In genomic region chr16:52060100-52060719, GRCm38 (mm10) we compare ENCODE assay signal across 8 mouse cellular contexts. TPM values are rescaled to one million over a fixed set of nuclear protein-coding genes. Genes with fewer than 3 reads are reported as not detected.
DNase-seq lines count a peak whose midpoint lies in the region; ATAC-seq and TF ChIP-seq lines count a peak whose summit lies in the region.

No protein-coding gene starts in this region.

- DNase-seq in frontal cortex, adult 2 months (ENCODE audit: extremely low spot score in 1 of 2, low spot score in 1 of 2), result peak; percentile 21 to 52
- no peak for DNase-seq in frontal cortex, postnatal 10 days (ENCODE audit: low spot score in 2 of 2)
- DNase-seq in MEL (ENCODE audit: low read depth, low spot score), result peak; percentile 91
- DNase-seq in liver, embryonic 13.5 days, result peak; percentile 26
- DNase-seq in right cerebral cortex, postnatal 25 days, result peak; percentile 33
- peak; percentile 52 for DNase-seq in urinary bladder, postnatal 25 days (ENCODE audit: low spot score)
- DNase-seq in retina, postnatal 1 day, result no peak

- no peak for TF ChIP-seq RAD21 in MEL (IDR thresholded peaks at IDR 0.05; ENCODE audit: low read depth, low read length)

- peaks cover 13 to 21% of the 10 kb centered on the region in 2 experiments for H3K4me1 ChIP-seq in MEL (ENCODE audit: control insufficient read depth in 1 of 2, insufficient read depth in 2 of 2, low read length in 2 of 2)
- peaks cover 71% of the 10 kb centered on the region for H3K4me1 ChIP-seq in heart, embryonic 12.5 days (replicated peaks)
- peaks cover 57% of the 10 kb centered on the region for H3K4me1 ChIP-seq in liver, embryonic 13.5 days (replicated peaks)

- peaks cover 0 to 25% of the 10 kb centered on the region in 2 experiments; a peak in 2 of 4 replicates for H3K36me3 ChIP-seq in MEL (ENCODE audit: control insufficient read depth in 1 of 2, insufficient read depth in 2 of 2, low read length in 2 of 2)
- H3K36me3 ChIP-seq in heart, embryonic 12.5 days, result no peaks in the 10 kb centered on the region
- no peaks in the 10 kb centered on the region for H3K36me3 ChIP-seq in liver, embryonic 13.5 days

- WGBS in heart, embryonic 12.5 days, result 66% methylated on average over 17 of the region's 17 CpGs
- 46% methylated on average over 17 of the region's 17 CpGs for whole genome bisulfite sequencing in liver, embryonic 13.5 days (ENCODE audit: insufficient replicate concordance)

- H3K27me3 ChIP-seq in MEL (ENCODE audit: control insufficient read depth in 1 of 2, insufficient read depth in 2 of 2, low read length in 2 of 2), result no peaks in the 10 kb centered on the region
- H3K27me3 ChIP-seq in heart, embryonic 12.5 days (replicated peaks), result no peaks in the 10 kb centered on the region
- no peaks in the 10 kb centered on the region for H3K27me3 ChIP-seq in liver, embryonic 13.5 days

- TF ChIP-seq CTCF in MEL (IDR thresholded peaks at IDR 0.05 in 2 of 3, conservative IDR thresholded peaks at IDR 0.05 in 1 of 3; ENCODE audit: control insufficient read depth in 1 of 3, insufficient read depth in 1 of 3, low read depth in 2 of 3, low read length in 3 of 3, poor library complexity in 1 of 3, severe bottlenecking in 1 of 3), result no peak

- TF ChIP-seq POLR2A in MEL (IDR thresholded peaks at IDR 0.05; ENCODE audit: control insufficient read depth in 1 of 2, insufficient read depth in 1 of 2, low read depth in 1 of 2, low read length in 2 of 2, poor library complexity in 1 of 2), result peak; percentile 50 to 64; a peak in 3 of 4 replicates

- 0 out of 2 replicates have a peak overlapping the region, but pooled peaks have one; percentile 32 for H3K4me2 ChIP-seq in heart, embryonic 12.5 days
- peak overlapping the region; percentile 23 for H3K4me2 ChIP-seq in liver, embryonic 13.5 days

- peaks cover 2% of the 10 kb centered on the region for H3K79me2 ChIP-seq in MEL (ENCODE audit: control insufficient read depth, insufficient read depth, low read length, poor library complexity)

- H3K9ac ChIP-seq in MEL (ENCODE audit: control insufficient read depth, low read depth, low read length, poor library complexity, severe bottlenecking), result peak overlapping the region; percentile 85
- no peak overlapping the region for H3K9ac ChIP-seq in heart, embryonic 12.5 days
- H3K9ac ChIP-seq in liver, embryonic 13.5 days, result no peak overlapping the region

- peak overlapping the region; percentile 99 for H3K27ac ChIP-seq in MEL (ENCODE audit: control insufficient read depth, low read depth, low read length)
- peak overlapping the region; percentile 72 for H3K27ac ChIP-seq in heart, embryonic 12.5 days (ENCODE audit: poor library complexity, severe bottlenecking)
- peak overlapping the region; percentile 41 for H3K27ac ChIP-seq in liver, embryonic 13.5 days

- ATAC-seq in heart, embryonic 12.5 days (ENCODE audit: insufficient number of reproducible peaks, low FRiP score), result 0 out of 2 replicates have a peak, but pooled peaks have one; percentile 36
- ATAC-seq in liver, embryonic 13.5 days (ENCODE audit: low read depth), result peak; percentile 63

- H3K4me3 ChIP-seq in MEL (ENCODE audit: control insufficient read depth in 1 of 2, insufficient read depth in 1 of 2, low read depth in 2 of 2, low read length in 2 of 2), result peak overlapping the region; percentile 86 to 89
- H3K4me3 ChIP-seq in heart, embryonic 12.5 days, result no peak overlapping the region
- no peak overlapping the region for H3K4me3 ChIP-seq in liver, embryonic 13.5 days (replicated peaks)

- TF ChIP-seq EP300 in MEL (IDR thresholded peaks at IDR 0.05; ENCODE audit: low read depth in 1 of 2, low read length in 2 of 2), result peak in 1 of 2 experiments; percentile 29; a peak in 1 of 4 replicates

- H3K9me3 ChIP-seq in MEL (replicated peaks; ENCODE audit: insufficient read depth, low read length), result no peaks in the 10 kb centered on the region
- H3K9me3 ChIP-seq in heart, embryonic 12.5 days (replicated peaks), result no peaks in the 10 kb centered on the region
- no peaks in the 10 kb centered on the region for H3K9me3 ChIP-seq in liver, embryonic 13.5 days (replicated peaks)

TF ChIP-seq in MEL, 35 proteins besides CTCF, POLR2A, EP300 and RAD21:
- TF ChIP-seq E2F4 (IDR thresholded peaks at IDR 0.05; ENCODE audit: borderline replicate concordance, low read depth, low read length) (no peak), ZNF384 (IDR thresholded peaks at IDR 0.05; ENCODE audit: low read depth, low read length) (no peak), HCFC1 (IDR thresholded peaks at IDR 0.05; ENCODE audit: low read depth, low read length) (peak; percentile 42; the same call in 1 of the 2 replicates), MYB (IDR thresholded peaks at IDR 0.05; ENCODE audit: low read depth, low read length) (peak; percentile 19; the same call in 1 of the 2 replicates), NRF1 (IDR thresholded peaks at IDR 0.05; ENCODE audit: insufficient read depth, low read depth, low read length, poor library complexity, severe bottlenecking) (peak; percentile 99), TAL1 (IDR thresholded peaks at IDR 0.05; ENCODE audit: low read length) (no peak), TBP (IDR thresholded peaks at IDR 0.05; ENCODE audit: low read depth, low read length) (peak; percentile 66), NELFE (IDR thresholded peaks at IDR 0.05; ENCODE audit: low read depth, low read length) (peak; percentile 70), TCF12 (IDR thresholded peaks at IDR 0.05; ENCODE audit: low read depth, low read length) (no peak), MEF2A (IDR thresholded peaks at IDR 0.05; ENCODE audit: extremely low read depth, insufficient replicate concordance, low read depth, low read length, poor library complexity, severe bottlenecking) (no peak), MYC (IDR thresholded peaks at IDR 0.05; ENCODE audit: low read depth, low read length) (peak; percentile 62; the same call in 1 of the 2 replicates), ZC3H11A (IDR thresholded peaks at IDR 0.05; ENCODE audit: low read depth, low read length) (no peak), GATA1 (IDR thresholded peaks at IDR 0.05; ENCODE audit: low read depth, low read length) (0 out of 2 replicates have a peak, but pooled peaks have one; percentile 4), MXI1 (IDR thresholded peaks at IDR 0.05; ENCODE audit: low read depth, low read length) (peak; percentile 56; the same call in 1 of the 2 replicates), RCOR1 (IDR thresholded peaks at IDR 0.05; ENCODE audit: low read depth, low read length) (no peak), MAZ (IDR thresholded peaks at IDR 0.05; ENCODE audit: low read depth, low read length) (no peak), GABPA (IDR thresholded peaks at IDR 0.05; ENCODE audit: low read depth, low read length) (no peak), POLR2AphosphoS2 (IDR thresholded peaks at IDR 0.05; ENCODE audit: low read length) (no peak), POLR2AphosphoS5 (IDR thresholded peaks at IDR 0.05; ENCODE audit: borderline replicate concordance, low read depth, low read length) (no peak), USF1 (IDR thresholded peaks at IDR 0.05; ENCODE audit: low read depth, low read length) (peak; percentile 78), UBTF (IDR thresholded peaks at IDR 0.05; ENCODE audit: borderline replicate concordance, insufficient read depth, low read depth, low read length) (no peak), KAT2A (conservative IDR thresholded peaks at IDR 0.05; ENCODE audit: low read depth, low read length) (0 out of 2 replicates have a peak, but pooled peaks have one; percentile 30), ZMIZ1 (IDR thresholded peaks at IDR 0.05; ENCODE audit: low read depth, low read length) (no peak), ELF1 (IDR thresholded peaks at IDR 0.05; ENCODE audit: low read depth, low read length) (no peak; the same call in none of the 2 replicates), SMC3 (IDR thresholded peaks at IDR 0.05; ENCODE audit: low read depth, low read length) (no peak), MAX (IDR thresholded peaks at IDR 0.05; ENCODE audit: low read length) (peak; percentile 46; the same call in 1 of the 2 replicates), ZKSCAN1 (IDR thresholded peaks at IDR 0.05; ENCODE audit: low read depth, low read length) (no peak), SIN3A (IDR thresholded peaks at IDR 0.05; ENCODE audit: low read length) (peak; percentile 77), ETS1 (IDR thresholded peaks at IDR 0.05; ENCODE audit: low read depth, low read length) (peak; percentile 74), USF2 (IDR thresholded peaks at IDR 0.05; ENCODE audit: borderline replicate concordance in 1 of 2, insufficient read depth in 1 of 2, low read depth in 1 of 2, low read length in 2 of 2) (no peak), BHLHE40 (IDR thresholded peaks at IDR 0.05; ENCODE audit: borderline replicate concordance, low read depth, low read length) (peak; percentile 88; the same call in 1 of the 2 replicates), CHD1 (IDR thresholded peaks at IDR 0.05; ENCODE audit: low read depth, low read length) (no peak; the same call in 1 of the 2 replicates), JUND (IDR thresholded peaks at IDR 0.05; ENCODE audit: low read depth, low read length) (no peak), MAFK (IDR thresholded peaks at IDR 0.05; ENCODE audit: borderline replicate concordance, low read depth, low read length) (0 out of 2 replicates have a peak, but pooled peaks have one; percentile 7), CHD2 (IDR thresholded peaks at IDR 0.05; ENCODE audit: low read length) (no peak)
TF ChIP-seq in MEL: peak in this region for 15.

RNA-seq across cellular contexts. Expression of gene Cblb, which starts 29.2 kb away (rescaled TPM):
- 9.0 and 9.4 TPM in 2 replicates for polyA plus RNA-seq in frontal cortex, adult 2 months (2012; rRNA removed)
- 1.5 and 1.9 TPM in 2 replicates for total RNA-seq in MEL (2012; rRNA removed)
- 1 to 10 TPM in 1 of 2 experiments, not detected in 1; 5.7 TPM for polyA plus RNA-seq in MEL (2012; ENCODE audit: insufficient read depth in 1 of 2, insufficient read length in 2 of 2, low read depth in 1 of 2, low replicate concordance in 2 of 2, missing spikeins in 1 of 2)
- 15.4 and 15.9 TPM in 2 replicates for polyA plus RNA-seq in heart, embryonic 12.5 days (2016; fragmentation: Nextera tagmentation; extraction: Ambion mirVana)
- polyA plus RNA-seq in liver, embryonic 13.5 days (2015; fragmentation: Nextera tagmentation; extraction: Ambion mirVana), result 1.2 and 2.1 TPM in 2 replicates

Comparison
In these comparisons a context has a peak if more than half of its experiments do, and no peak if none do; other contexts are left out.
1. DNase-seq: peak in frontal cortex, adult 2 months (2 of 2), MEL (single experiment), liver, embryonic 13.5 days (single experiment), right cerebral cortex, postnatal 25 days (single experiment) and urinary bladder, postnatal 25 days (single experiment); none in frontal cortex, postnatal 10 days (0 of 2) and retina, postnatal 1 day (single experiment).
2. H3K27ac ChIP-seq: peak in every context shown above with its lines; median percentile 99 in MEL; 72 in heart, embryonic 12.5 days; 41 in liver, embryonic 13.5 days.
3. H3K4me3 ChIP-seq: peak in MEL (2 of 2); none in heart, embryonic 12.5 days (single experiment) and liver, embryonic 13.5 days (single experiment).